Mouse (Mus musculus) MEL (cell line): ENCODE data around the gene Trim43a. TPM values are rescaled to one million over a fixed set of nuclear protein-coding genes. Genes with fewer than 3 reads are reported as not detected.
"Not testable (repeated sequence)": the region's sequence is repeated elsewhere in the genome, so short reads cannot be mapped to it uniquely, and the experiment has no call there.

Experiments used
- DNase-seq: peaks from one replicate; pipeline ENCODE4 v3.0.0; 2011; ENCODE audit warnings: low read depth, low spot score
- H3K27ac ChIP-seq: 2 replicates; pipeline ENCODE4 v1.5.1; 2012; ENCODE audit warnings: low read depth, mild to moderate bottlenecking, control low read depth, low read length, moderate library complexity; ENCODE audit not compliant: control insufficient read depth
- H3K27me3 ChIP-seq, 2 experiments: fragments of 150-350 bp in 1 of 2; sonication (generic) in 1 of 2; 2 replicates each; pipeline ENCODE4 v1.6.1; 2012; ENCODE audit warnings: low read length in 2 of 2, mild to moderate bottlenecking in 2 of 2, improper control_type of control experiment in 1 of 2, moderate library complexity in 1 of 2; ENCODE audit not compliant: insufficient read depth in 2 of 2, control insufficient read depth in 1 of 2
- H3K36me3 ChIP-seq, 2 experiments: 2 replicates each; pipeline ENCODE4 v1.6.1; 2012 to 2014; ENCODE audit warnings: low read length in 2 of 2, improper control_type of control experiment in 1 of 2, inconsistent platforms in 1 of 2, mild to moderate bottlenecking in 1 of 2; ENCODE audit not compliant: insufficient read depth in 2 of 2, control insufficient read depth in 1 of 2
- H3K4me1 ChIP-seq, 2 experiments: fragments of 150-350 bp in 1 of 2; sonication (generic) in 1 of 2; 2 replicates each; pipeline ENCODE4 v1.6.1; 2012; ENCODE audit warnings: low read length in 2 of 2, improper control_type of control experiment in 1 of 2, mild to moderate bottlenecking in 1 of 2; ENCODE audit not compliant: insufficient read depth in 2 of 2, control insufficient read depth in 1 of 2
- H3K4me3 ChIP-seq, 2 experiments: fragments of 150-350 bp in 1 of 2; sonication (generic) in 1 of 2; 2 replicates each; pipeline ENCODE4 v1.5.1; 2012; ENCODE audit warnings: low read depth in 2 of 2, low read length in 2 of 2, mild to moderate bottlenecking in 2 of 2, moderate library complexity in 2 of 2, control low read depth in 1 of 2, improper control_type of control experiment in 1 of 2; ENCODE audit not compliant: control insufficient read depth in 1 of 2, insufficient read depth in 1 of 2
- H3K79me2 ChIP-seq: 2 replicates; pipeline ENCODE4 v1.6.1; 2012; ENCODE audit warnings: mild to moderate bottlenecking, low read length, moderate library complexity; ENCODE audit not compliant: control insufficient read depth, poor library complexity, insufficient read depth
- H3K9ac ChIP-seq: 2 replicates; pipeline ENCODE4 v1.6.1; 2012; ENCODE audit warnings: low read depth, mild to moderate bottlenecking, control low read depth, low read length, moderate library complexity; ENCODE audit not compliant: control insufficient read depth, poor library complexity, severe bottlenecking
- H3K9me3 ChIP-seq: fragments of 150-350 bp; sonication (generic); replicated peaks from 2 replicates; pipeline ENCODE4 v1.6.1; 2012; ENCODE audit warnings: mild to moderate bottlenecking, low read length, improper control_type of control experiment, moderate library complexity; ENCODE audit not compliant: insufficient read depth
- CHD1 ChIP-seq: IDR thresholded peaks from 2 replicates; pipeline ENCODE4 v1.6.1; 2012; ENCODE audit warnings: low read depth, mild to moderate bottlenecking, inconsistent platforms, low read length, improper control_type of control experiment
- CHD2 ChIP-seq: IDR thresholded peaks from 2 replicates; pipeline ENCODE4 v1.6.1; 2011; ENCODE audit warnings: low read length, improper control_type of control experiment
- E2F4 ChIP-seq: IDR thresholded peaks from 2 replicates; pipeline ENCODE4 v1.6.1; 2011; ENCODE audit warnings: low read depth, low read length, improper control_type of control experiment, borderline replicate concordance
- ELF1 ChIP-seq: IDR thresholded peaks from 2 replicates; pipeline ENCODE4 v1.6.1; 2014; ENCODE audit warnings: low read depth, mild to moderate bottlenecking, inconsistent platforms, low read length, improper control_type of control experiment, moderate library complexity
- EP300 ChIP-seq, 2 experiments: IDR thresholded peaks; 2 replicates each; pipeline ENCODE4 v1.6.1; 2011; ENCODE audit warnings: improper control_type of control experiment in 2 of 2, low read length in 2 of 2, low read depth in 1 of 2, mild to moderate bottlenecking in 1 of 2
- ETS1 ChIP-seq: IDR thresholded peaks from 2 replicates; pipeline ENCODE4 v1.6.1; 2012; ENCODE audit warnings: low read depth, mild to moderate bottlenecking, inconsistent platforms, low read length, improper control_type of control experiment, moderate library complexity
- HCFC1 ChIP-seq: IDR thresholded peaks from 2 replicates; pipeline ENCODE4 v1.6.1; 2012; ENCODE audit warnings: low read depth, mild to moderate bottlenecking, inconsistent platforms, low read length, improper control_type of control experiment, moderate library complexity
- JUND ChIP-seq: IDR thresholded peaks from 2 replicates; pipeline ENCODE4 v1.6.1; 2011; ENCODE audit warnings: low read depth, mild to moderate bottlenecking, improper control_type of control experiment, low read length
- KAT2A ChIP-seq: conservative IDR thresholded peaks from 2 replicates; pipeline ENCODE4 v1.6.1; 2012; ENCODE audit warnings: low read depth, low read length, improper control_type of control experiment, inconsistent platforms
- MAFK ChIP-seq: IDR thresholded peaks from 2 replicates; pipeline ENCODE4 v1.6.1; 2011; ENCODE audit warnings: low read depth, mild to moderate bottlenecking, low read length, improper control_type of control experiment, borderline replicate concordance
- MAZ ChIP-seq: IDR thresholded peaks from 2 replicates; pipeline ENCODE4 v1.6.1; 2012; ENCODE audit warnings: low read depth, mild to moderate bottlenecking, inconsistent platforms, low read length, improper control_type of control experiment
- MEF2A ChIP-seq: IDR thresholded peaks from 2 replicates; pipeline ENCODE4 v1.6.1; 2014; ENCODE audit warnings: low read depth, mild to moderate bottlenecking, inconsistent platforms, low read length, improper control_type of control experiment; ENCODE audit not compliant: poor library complexity, insufficient replicate concordance, severe bottlenecking; ENCODE audit errors: extremely low read depth
- MXI1 ChIP-seq: IDR thresholded peaks from 2 replicates; pipeline ENCODE4 v1.6.1; 2011; ENCODE audit warnings: mild to moderate bottlenecking, low read depth, low read length, improper control_type of control experiment
- MYC ChIP-seq: IDR thresholded peaks from 2 replicates; pipeline ENCODE4 v1.6.1; 2011; ENCODE audit warnings: low read depth, mild to moderate bottlenecking, low read length, improper control_type of control experiment, moderate library complexity
- NELFE ChIP-seq: IDR thresholded peaks from 2 replicates; pipeline ENCODE4 v1.6.1; 2011; ENCODE audit warnings: low read depth, low read length, improper control_type of control experiment
- NRF1 ChIP-seq: IDR thresholded peaks from 2 replicates; pipeline ENCODE4 v1.6.1; 2014; ENCODE audit warnings: low read depth, mild to moderate bottlenecking, inconsistent platforms, low read length, improper control_type of control experiment, moderate library complexity; ENCODE audit not compliant: poor library complexity, insufficient read depth, severe bottlenecking
- POLR2A ChIP-seq, 2 experiments: IDR thresholded peaks; 2 replicates each; pipeline ENCODE4 v1.6.1; 2011 to 2012; ENCODE audit warnings: low read length in 2 of 2, mild to moderate bottlenecking in 2 of 2, control low read depth in 1 of 2, improper control_type of control experiment in 1 of 2, low read depth in 1 of 2, moderate library complexity in 1 of 2; ENCODE audit not compliant: control insufficient read depth in 1 of 2, insufficient read depth in 1 of 2, poor library complexity in 1 of 2
- POLR2AphosphoS2 ChIP-seq: IDR thresholded peaks from 2 replicates; pipeline ENCODE4 v1.6.1; 2011; ENCODE audit warnings: low read length, improper control_type of control experiment
- POLR2AphosphoS5 ChIP-seq: IDR thresholded peaks from 2 replicates; pipeline ENCODE4 v1.6.1; 2012; ENCODE audit warnings: low read depth, borderline replicate concordance, mild to moderate bottlenecking, inconsistent platforms, low read length, moderate library complexity, mixed read lengths
- RAD21 ChIP-seq: IDR thresholded peaks from 2 replicates; pipeline ENCODE4 v1.6.1; 2011; ENCODE audit warnings: mild to moderate bottlenecking, low read depth, low read length, improper control_type of control experiment
- RCOR1 ChIP-seq: IDR thresholded peaks from 2 replicates; pipeline ENCODE4 v1.6.1; 2012; ENCODE audit warnings: low read depth, mild to moderate bottlenecking, inconsistent platforms, low read length, improper control_type of control experiment
- SMC3 ChIP-seq: IDR thresholded peaks from 2 replicates; pipeline ENCODE4 v1.6.1; 2011; ENCODE audit warnings: low read depth, low read length, improper control_type of control experiment
- TAL1 ChIP-seq: IDR thresholded peaks from 2 replicates; pipeline ENCODE4 v1.6.1; 2012; ENCODE audit warnings: mild to moderate bottlenecking, inconsistent platforms, low read length, moderate library complexity, mixed read lengths
- TBP ChIP-seq: IDR thresholded peaks from 2 replicates; pipeline ENCODE4 v1.8.0; 2011; ENCODE audit warnings: low read depth, low read length, improper control_type of control experiment
- TCF12 ChIP-seq: IDR thresholded peaks from 2 replicates; pipeline ENCODE4 v1.6.1; 2014; ENCODE audit warnings: low read depth, mild to moderate bottlenecking, inconsistent platforms, low read length, improper control_type of control experiment, moderate library complexity
- UBTF ChIP-seq: IDR thresholded peaks from 2 replicates; pipeline ENCODE4 v1.6.1; 2012; ENCODE audit warnings: low read depth, mild to moderate bottlenecking, inconsistent platforms, low read length, improper control_type of control experiment, moderate library complexity, borderline replicate concordance; ENCODE audit not compliant: insufficient read depth
- USF1 ChIP-seq: IDR thresholded peaks from 2 replicates; pipeline ENCODE4 v1.6.1; 2014; ENCODE audit warnings: low read depth, mild to moderate bottlenecking, inconsistent platforms, low read length, improper control_type of control experiment, moderate library complexity
- USF2 ChIP-seq, 2 experiments: IDR thresholded peaks; 2 replicates each; pipeline ENCODE4 v1.6.1; 2011 to 2012; ENCODE audit warnings: improper control_type of control experiment in 2 of 2, low read length in 2 of 2, borderline replicate concordance in 1 of 2, inconsistent platforms in 1 of 2, low read depth in 1 of 2, mild to moderate bottlenecking in 1 of 2; ENCODE audit not compliant: insufficient read depth in 1 of 2
- ZC3H11A ChIP-seq: IDR thresholded peaks from 2 replicates; pipeline ENCODE4 v1.6.1; 2012; ENCODE audit warnings: low read depth, mild to moderate bottlenecking, inconsistent platforms, low read length, improper control_type of control experiment
- ZMIZ1 ChIP-seq: IDR thresholded peaks from 2 replicates; pipeline ENCODE4 v1.6.1; 2012; ENCODE audit warnings: low read depth, mild to moderate bottlenecking, inconsistent platforms, low read length, improper control_type of control experiment, moderate library complexity
- ZNF384 ChIP-seq: IDR thresholded peaks from 2 replicates; pipeline ENCODE4 v1.6.1; 2012; ENCODE audit warnings: low read depth, mild to moderate bottlenecking, inconsistent platforms, low read length, improper control_type of control experiment
- polyA plus RNA-seq, 2 experiments: library from polyadenylated mRNA; stranded (reverse) in 1 of 2; unstranded in 1 of 2; fragments of >175 nt in 1 of 2; fragments of >200 nt in 1 of 2; gene quantifications; 2 replicates each; pipeline versions ENCODE4 v1.2.1 to v1.2.4; 2012; ENCODE audit warnings: low replicate concordance in 2 of 2, low read depth in 1 of 2; ENCODE audit not compliant: insufficient read length in 2 of 2, insufficient read depth in 1 of 2, missing spikeins in 1 of 2
- total RNA-seq: library from RNA; depleted of rRNA; stranded (reverse); fragments of 300-350 nt; gene quantifications from 2 replicates; pipeline ENCODE4 v1.2.3, GENCODE M21; 2012; rRNA removed

Trim43a gene
- total RNA-seq (not detected in 2 replicates), polyA plus RNA-seq (not detected)

DNA sequence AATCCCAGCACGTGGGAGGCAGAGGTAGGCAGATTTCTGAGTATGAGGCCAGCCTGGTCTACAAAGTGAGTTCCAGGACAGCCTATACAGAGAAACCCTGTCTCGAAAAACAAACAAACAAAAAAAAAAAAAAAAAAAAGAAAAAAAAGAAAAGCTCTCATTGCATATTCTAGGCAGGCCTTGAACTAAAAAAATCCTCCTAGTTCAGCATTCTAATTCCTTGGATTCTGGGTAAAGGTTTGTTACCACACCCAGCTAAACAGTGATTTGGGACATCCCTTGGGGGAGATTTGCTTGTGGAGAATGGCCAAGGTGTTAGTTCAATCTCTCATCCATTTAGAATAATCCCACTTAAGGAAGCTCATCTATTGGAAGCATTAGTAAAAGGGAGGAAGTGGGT is at the start of gene Trim43a:
Gene Trim43a (plus strand): TSS at position 301 of the 400 bp plus-strand sequence.
- H3K36me3 ChIP-seq, H3K9ac ChIP-seq, H3K79me2 ChIP-seq, H3K9me3 ChIP-seq, DNase-seq, H3K4me3 ChIP-seq, H3K4me1 ChIP-seq, H3K27ac ChIP-seq, H3K27me3 ChIP-seq: not testable (repeated sequence)

DNA sequence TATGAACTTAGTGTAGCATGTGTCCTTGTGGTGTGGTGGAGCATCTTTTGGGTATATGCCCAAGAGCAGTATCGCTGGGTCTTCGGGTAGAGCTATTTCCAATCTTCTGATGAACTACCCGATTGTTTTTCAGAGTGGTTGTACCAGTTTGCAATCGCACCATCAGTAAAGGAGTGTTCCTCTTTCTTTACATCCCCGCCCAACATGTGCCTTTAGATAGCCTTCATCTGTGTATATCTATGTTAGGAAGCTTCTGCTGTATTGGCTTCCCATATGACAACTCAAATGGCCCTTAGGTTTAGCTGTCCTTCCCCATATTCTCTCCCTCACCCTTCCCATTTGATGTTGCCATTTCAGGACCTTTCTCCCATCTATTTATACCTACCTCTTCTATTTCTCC is 46.6 kb upstream of the Trim43a start:
- peaks cover 0 to 21% of the 10 kb centered on the region in 2 experiments; a peak in 2 of 4 replicates for H3K36me3 ChIP-seq
- H3K9ac ChIP-seq: no peak overlapping the region
- no peaks in the 10 kb centered on the region for H3K79me2 ChIP-seq
- DNase-seq: peak; percentile 78
- H3K4me1 ChIP-seq: peaks cover 2 to 8% of the 10 kb centered on the region in 2 experiments; a peak in 3 of 4 replicates
- H3K27me3 ChIP-seq: no peaks in the 10 kb centered on the region
- peak overlapping the region; percentile 57 for H3K27ac ChIP-seq
- H3K4me3 ChIP-seq: no peak overlapping the region
- no peaks in the 10 kb centered on the region for H3K9me3 ChIP-seq
- no peak for TF ChIP-seq E2F4
- TF ChIP-seq JUND: no peak
- no peak for TF ChIP-seq CHD1
- no peak for TF ChIP-seq NRF1
- TF ChIP-seq MXI1: peak; percentile 59; the same call in 1 of the 2 replicates
- peak; percentile 79 to 82 for TF ChIP-seq EP300 (IDR thresholded peaks at IDR 0.05; ENCODE audit: low read depth in 1 of 2, low read length in 2 of 2)
- no peak for TF ChIP-seq POLR2A (IDR thresholded peaks at IDR 0.05; ENCODE audit: control insufficient read depth in 1 of 2, insufficient read depth in 1 of 2, low read depth in 1 of 2, low read length in 2 of 2, poor library complexity in 1 of 2)
- TF ChIP-seq KAT2A: no peak
- no peak for TF ChIP-seq ZNF384
- TF ChIP-seq UBTF: peak; percentile 42; the same call in 1 of the 2 replicates
- TF ChIP-seq HCFC1: no peak
- TF ChIP-seq CHD2: no peak
- peak; percentile 73 for TF ChIP-seq ETS1
- no peak for TF ChIP-seq MAFK
- TF ChIP-seq TBP: peak; percentile 90
- no peak for TF ChIP-seq NELFE
- no peak for TF ChIP-seq ZMIZ1
- no peak for TF ChIP-seq SMC3
- no peak for TF ChIP-seq RAD21
- TF ChIP-seq MYC: peak; percentile 84; the same call in 1 of the 2 replicates
- no peak for TF ChIP-seq MAZ
- no peak for TF ChIP-seq MEF2A
- peak; percentile 57 for TF ChIP-seq TAL1
- TF ChIP-seq RCOR1: peak; percentile 61; the same call in 1 of the 2 replicates
- no peak for TF ChIP-seq USF2 (IDR thresholded peaks at IDR 0.05; ENCODE audit: borderline replicate concordance in 1 of 2, insufficient read depth in 1 of 2, low read depth in 1 of 2, low read length in 2 of 2)
- TF ChIP-seq ELF1: no peak
- no peak for TF ChIP-seq POLR2AphosphoS5
- peak; percentile 62; the same call in 1 of the 2 replicates for TF ChIP-seq TCF12
- no peak for TF ChIP-seq USF1
- no peak for TF ChIP-seq POLR2AphosphoS2
- no peak for TF ChIP-seq ZC3H11A
